Mouse (Mus musculus): ENCODE measurements around the gene Stox2. TPM values are rescaled to one million over a fixed set of nuclear protein-coding genes. Genes with fewer than 3 reads are reported as not detected.

Stox2 gene
- total and polyA plus RNA-seq, 2 experiments from 2014 or later, result 42.8 to 125 TPM

- no peak for TF ChIP-seq CTCF (IDR thresholded peaks at IDR 0.05)
- 74% methylated on average over 16 of the region's 16 CpGs for WGBS
- no peak for ATAC-seq (ENCODE audit: low FRiP score)
These were observed 77.0 kb downstream of the Stox2 start for GRCm38 (mm10) chr8:47369044-47369769.

GRCm38 (mm10) chr8:47367029-47367428, 79.1 kb downstream of the Stox2 start:
- no peak overlapping the region for H3K4me3 ChIP-seq (ENCODE audit: low read depth, low read length)
- TF ChIP-seq CTCF (IDR thresholded peaks at IDR 0.05), result no peak
- H3K36me3 ChIP-seq (ENCODE audit: insufficient read depth, low read length), result no peaks in the 10 kb centered on the region
- no peaks in the 10 kb centered on the region for H3K4me1 ChIP-seq (ENCODE audit: insufficient read depth, low read length)
- H3K27ac ChIP-seq (ENCODE audit: low read depth, low read length), result no peak overlapping the region
- H3K9ac ChIP-seq (replicated peaks; ENCODE audit: low read length, poor library complexity, severe bottlenecking), result no peak overlapping the region
- H3K27me3 ChIP-seq (ENCODE audit: insufficient read depth, low read length), result no peaks in the 10 kb centered on the region
- DNase-seq (ENCODE audit: low spot score) (no peak), ATAC-seq (ENCODE audit: low FRiP score) (no peak)
- 91% methylated on average over 6 of the region's 6 CpGs for WGBS
- H3K4me2 ChIP-seq (ENCODE audit: low read depth, low read length, poor library complexity, severe bottlenecking), result no peak overlapping the region
- no peaks in the 10 kb centered on the region for H3K9me3 ChIP-seq (ENCODE audit: low read length)

More at GRCm38 (mm10) chr8:47369044-47369769, 77.0 kb downstream of the Stox2 start:
- no peak overlapping the region for H3K4me2 ChIP-seq (ENCODE audit: low read depth, low read length, poor library complexity, severe bottlenecking)
- H3K27ac ChIP-seq (ENCODE audit: low read depth, low read length), result no peak overlapping the region
- H3K4me1 ChIP-seq (ENCODE audit: insufficient read depth, low read length), result no peaks in the 10 kb centered on the region
- no peak overlapping the region for H3K4me3 ChIP-seq (ENCODE audit: low read depth, low read length)
- no peaks in the 10 kb centered on the region for H3K9me3 ChIP-seq (ENCODE audit: low read length)
- H3K36me3 ChIP-seq (ENCODE audit: insufficient read depth, low read length), result no peaks in the 10 kb centered on the region
- no peak overlapping the region for H3K9ac ChIP-seq (replicated peaks; ENCODE audit: low read length, poor library complexity, severe bottlenecking)
- no peaks in the 10 kb centered on the region for H3K27me3 ChIP-seq (ENCODE audit: insufficient read depth, low read length)
- no peak for DNase-seq (ENCODE audit: low spot score)

- WGBS, result 35% methylated on average over 8 of the region's 8 CpGs
- Histone ChIP-seq H3K36me3 (ENCODE audit: insufficient read depth, low read length) (no peaks in the 10 kb centered on the region), H3K9me3 (ENCODE audit: low read length) (no peaks in the 10 kb centered on the region), H3K27ac (ENCODE audit: low read depth, low read length) (no peak overlapping the region), H3K4me1 (ENCODE audit: insufficient read depth, low read length) (no peaks in the 10 kb centered on the region), H3K4me2 (ENCODE audit: low read depth, low read length, poor library complexity, severe bottlenecking) (no peak overlapping the region), H3K9ac (replicated peaks; ENCODE audit: low read length, poor library complexity, severe bottlenecking) (no peak overlapping the region), H3K27me3 (ENCODE audit: insufficient read depth, low read length) (no peaks in the 10 kb centered on the region), H3K4me3 (ENCODE audit: low read depth, low read length) (no peak overlapping the region)
- no peak for ATAC-seq (ENCODE audit: low FRiP score)
- TF ChIP-seq CTCF (IDR thresholded peaks at IDR 0.05), result no peak
- DNase-seq (ENCODE audit: low spot score), result peak; percentile 31
These were observed 82.9 kb downstream of the Stox2 start for GRCm38 (mm10) chr8:47363271-47363670.

- Histone ChIP-seq H3K27ac (ENCODE audit: low read depth, low read length) (no peak overlapping the region), H3K27me3 (ENCODE audit: insufficient read depth, low read length) (no peaks in the 10 kb centered on the region), H3K4me3 (ENCODE audit: low read depth, low read length) (no peak overlapping the region), H3K4me2 (ENCODE audit: low read depth, low read length, poor library complexity, severe bottlenecking) (no peak overlapping the region), H3K9me3 (ENCODE audit: low read length) (no peaks in the 10 kb centered on the region), H3K4me1 (ENCODE audit: insufficient read depth, low read length) (no peaks in the 10 kb centered on the region), H3K36me3 (ENCODE audit: insufficient read depth, low read length) (no peaks in the 10 kb centered on the region), H3K9ac (replicated peaks; ENCODE audit: low read length, poor library complexity, severe bottlenecking) (no peak overlapping the region)
- ATAC-seq (ENCODE audit: low FRiP score) (no peak), DNase-seq (ENCODE audit: low spot score) (no peak)
- WGBS, result 53% methylated on average over 8 of the region's 8 CpGs
- no peak for TF ChIP-seq CTCF (IDR thresholded peaks at IDR 0.05)
These were observed 90.7 kb downstream of the Stox2 start for GRCm38 (mm10) chr8:47355340-47355906.

GRCm38 (mm10) chr8:47354523-47355168, 91.5 kb downstream of the Stox2 start:
- ATAC-seq (ENCODE audit: low FRiP score) (no peak), DNase-seq (ENCODE audit: low spot score) (no peak)
- WGBS, result 59% methylated on average over 12 of the region's 12 CpGs
- Histone ChIP-seq H3K36me3 (ENCODE audit: insufficient read depth, low read length) (no peaks in the 10 kb centered on the region), H3K27me3 (ENCODE audit: insufficient read depth, low read length) (no peaks in the 10 kb centered on the region), H3K9me3 (ENCODE audit: low read length) (no peaks in the 10 kb centered on the region), H3K4me3 (ENCODE audit: low read depth, low read length) (no peak overlapping the region), H3K27ac (ENCODE audit: low read depth, low read length) (no peak overlapping the region), H3K4me1 (ENCODE audit: insufficient read depth, low read length) (no peaks in the 10 kb centered on the region), H3K9ac (replicated peaks; ENCODE audit: low read length, poor library complexity, severe bottlenecking) (no peak overlapping the region), H3K4me2 (ENCODE audit: low read depth, low read length, poor library complexity, severe bottlenecking) (no peak overlapping the region)
- TF ChIP-seq CTCF (IDR thresholded peaks at IDR 0.05), result no peak
